Mouse (Mus musculus) urinary bladder, adult 18-20 months (tissue): ENCODE data around the gene Meis2.

Source experiments
- DNase-seq, 2 experiments: peaks; one replicate each; pipeline ENCODE4 v3.0.0; 2022; ENCODE audit warnings: low spot score in 2 of 2, mixed read lengths in 2 of 2

Gene Meis2

GRCm38 (mm10) chr2:115857123-115858080, 208.2 kb downstream of the Meis2 start:
- DNase-seq: no peak

- DNase-seq: no peak
Observed at GRCm38 (mm10) chr2:115856401-115857073, 209.1 kb downstream of the Meis2 start.

GRCm38 (mm10) chr2:115855511-115856400, 209.9 kb downstream of the Meis2 start:
- peak; percentile 75 to 76 for DNase-seq

- DNase-seq: no peak
Observed at GRCm38 (mm10) chr2:115854828-115855311, 210.8 kb downstream of the Meis2 start.

GRCm38 (mm10) chr2:115854007-115854827, 211.4 kb downstream of the Meis2 start:
- DNase-seq: no peak

GRCm38 (mm10) chr2:115853221-115853620, 212.4 kb downstream of the Meis2 start:
- no peak for DNase-seq

- DNase-seq: peak in 1 of 2 experiments; percentile 40
Observed at GRCm38 (mm10) chr2:115852615-115853014, 213.0 kb downstream of the Meis2 start.

GRCm38 (mm10) chr2:115852109-115852508, 213.5 kb downstream of the Meis2 start:
- DNase-seq: no peak

- DNase-seq: no peak
Observed at GRCm38 (mm10) chr2:115850961-115851360, 214.7 kb downstream of the Meis2 start.

- no peak for DNase-seq
Observed at GRCm38 (mm10) chr2:115842821-115843220, 222.8 kb downstream of the Meis2 start.

- no peak for DNase-seq
Observed at GRCm38 (mm10) chr2:115836034-115836433, 229.6 kb downstream of the Meis2 start.

GRCm38 (mm10) chr2:115822361-115822760, 243.3 kb downstream of the Meis2 start:
- DNase-seq: no peak

- no peak for DNase-seq
Observed at GRCm38 (mm10) chr2:115817959-115818358, 247.7 kb downstream of the Meis2 start.

GRCm38 (mm10) chr2:115813721-115814120, 251.9 kb downstream of the Meis2 start:
- no peak for DNase-seq

- DNase-seq: no peak
Observed at GRCm38 (mm10) chr2:115813316-115813715, 252.3 kb downstream of the Meis2 start.
